ENCODE assay signal across 32 mouse cellular contexts in genomic region chr2:118415601-118416355, GRCm38 (mm10). TPM values are rescaled to one million over a fixed set of nuclear protein-coding genes. Genes with fewer than 3 reads are reported as not detected.
"Had no signal": no experiment of that assay in that cellular context is flagged by ENCODE, and none has a peak within 500 bp of the region (broad histone marks: within the 10 kb centered on the region; RNA-seq: fewer than 3 reads in every experiment).

No protein-coding gene starts in this region.

- H3K9ac ChIP-seq: limb, embryonic 12.5 days; limb, embryonic 13.5 days; limb, embryonic 15.5 days; liver, embryonic 12.5 days; liver, embryonic 13.5 days; liver, embryonic 14.5 days; liver, embryonic 15.5 days; liver, postnatal 0 days; lung, embryonic 14.5 days; lung, embryonic 15.5 days; midbrain, embryonic 12.5 days; midbrain, embryonic 13.5 days; midbrain, embryonic 15.5 days; neural tube, embryonic 12.5 days had no signal

- H3K27me3 ChIP-seq: limb, embryonic 12.5 days; limb, embryonic 13.5 days; limb, embryonic 15.5 days; liver, embryonic 12.5 days; liver, embryonic 13.5 days; liver, embryonic 15.5 days; lung, embryonic 15.5 days; megakaryocyte, embryonic 14.5 days; midbrain, embryonic 12.5 days; midbrain, embryonic 13.5 days; midbrain, embryonic 15.5 days; neural tube, embryonic 12.5 days had no signal

- H3K27ac ChIP-seq: limb, embryonic 10.5 days; limb, embryonic 12.5 days; limb, embryonic 13.5 days; limb, embryonic 15.5 days; liver, embryonic 12.5 days; liver, embryonic 13.5 days; liver, embryonic 14.5 days; liver, embryonic 15.5 days; lung, embryonic 15.5 days; macrophage; midbrain, embryonic 10.5 days; midbrain, embryonic 12.5 days; midbrain, embryonic 13.5 days; midbrain, embryonic 15.5 days; neural tube, embryonic 12.5 days had no signal

- DNase-seq: left cerebral cortex, postnatal 4 days; liver, embryonic 13.5 days; liver, postnatal 0 days; lung, adult 18-20 months; lung, adult 2 months; lung, embryonic 14.5 days; lung, postnatal 10 days; lung, postnatal 14 days; lung, postnatal 36 days; lung, postnatal 4 days; midbrain, embryonic 14.5 days had no signal

- H3K4me1 ChIP-seq: limb, embryonic 10.5 days; limb, embryonic 12.5 days; limb, embryonic 13.5 days; limb, embryonic 15.5 days; liver, embryonic 12.5 days; liver, embryonic 13.5 days; liver, embryonic 15.5 days; lung, embryonic 15.5 days; midbrain, embryonic 10.5 days; midbrain, embryonic 12.5 days; midbrain, embryonic 13.5 days; midbrain, embryonic 15.5 days; neural tube, embryonic 12.5 days had no signal

- H3K9me3 ChIP-seq: limb, embryonic 10.5 days; limb, embryonic 12.5 days; limb, embryonic 13.5 days; limb, embryonic 15.5 days; liver, embryonic 12.5 days; liver, embryonic 13.5 days; liver, embryonic 15.5 days; lung, embryonic 15.5 days; midbrain, embryonic 15.5 days; neural tube, embryonic 12.5 days had no signal

- H3K4me3 ChIP-seq: limb, embryonic 10.5 days; limb, embryonic 12.5 days; limb, embryonic 13.5 days; limb, embryonic 15.5 days; liver, embryonic 12.5 days; liver, embryonic 13.5 days; liver, embryonic 15.5 days; lung, embryonic 15.5 days; megakaryocyte, embryonic 14.5 days; midbrain, embryonic 10.5 days; midbrain, embryonic 12.5 days; midbrain, embryonic 13.5 days; midbrain, embryonic 15.5 days; myocyte; neural tube, embryonic 12.5 days had no signal

RNA-seq across cellular contexts. Expression of gene Gpr176, which starts 42.6 kb away (rescaled TPM):
- total RNA-seq: liver, adult 2 months; megakaryocyte progenitor cell, adult 5-6 weeks; megakaryocyte, adult 5-6 weeks; megakaryocyte-erythroid progenitor cell, adult 5-6 weeks; monocyte, adult 5-6 weeks had no signal
- polyA plus RNA-seq: liver, adult 2 months had no signal
